Mouse (Mus musculus) lung, adult 2 months (tissue): ENCODE results near the gene Tekt4.

Experiments
- CTCF ChIP-seq: fragments of 200-500 bp; IDR thresholded peaks from 2 replicates; pipeline ENCODE4 v1.5.1; 2011; ENCODE audit warnings: mild to moderate bottlenecking, low read length, control low read depth; ENCODE audit not compliant: insufficient read depth
- POLR2A ChIP-seq: fragments of 200-500 bp; IDR thresholded peaks from 2 replicates; pipeline ENCODE4 v1.6.1; 2011; ENCODE audit warnings: low read depth, mild to moderate bottlenecking, control low read depth, low read length, borderline replicate concordance; ENCODE audit errors: extremely low read depth

GRCm38 (mm10) chr17:25433223-25433616 lies 21.2 kb upstream of the Tekt4 start:
- TF ChIP-seq POLR2A (no peak), CTCF (no peak)
